Mouse (Mus musculus): ENCODE measurements around the gene Slc25a14. TPM values are rescaled to one million over a fixed set of nuclear protein-coding genes. Genes with fewer than 3 reads are reported as not detected.

Slc25a14 gene
- total and polyA plus RNA-seq, 2 experiments, result 0.98 to 3.2 TPM

DNA sequence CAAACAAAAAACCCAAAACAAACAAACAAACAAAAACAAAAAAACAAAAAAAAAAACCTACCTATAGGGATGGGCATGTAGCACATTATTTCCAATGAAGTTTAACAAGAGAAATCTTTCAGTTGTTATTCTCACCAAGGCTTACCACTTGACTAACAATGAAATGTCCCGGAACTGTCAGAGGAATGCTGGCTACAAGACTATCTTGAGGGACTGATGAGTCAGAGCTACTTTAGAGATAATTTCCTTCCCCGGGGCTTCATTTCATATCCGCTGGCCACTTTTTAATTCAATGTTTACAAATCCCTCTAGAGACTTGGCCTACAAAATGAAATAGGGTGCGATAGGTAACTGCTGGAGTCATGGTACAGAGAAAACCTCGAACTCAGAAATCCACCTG, 26.3 kb upstream of the Slc25a14 start:
- H3K79me2 ChIP-seq (ENCODE audit: control insufficient read depth, insufficient read depth, low read length), result no peaks in the 10 kb centered on the region
- 84% methylated on average over 5 of the region's 5 CpGs for WGBS
- no peak overlapping the region for H3K9ac ChIP-seq (ENCODE audit: low read depth, low read length)
- no peak for TF ChIP-seq CTCF (IDR thresholded peaks at IDR 0.05; ENCODE audit: low read depth, low read length)
- no peak for TF ChIP-seq POLR2A (IDR thresholded peaks at IDR 0.05; ENCODE audit: extremely low read depth, insufficient read depth, low read length)
- H3K4me3 ChIP-seq (ENCODE audit: insufficient read depth, low read depth, low read length), result no peak overlapping the region
- no peak for DNase-seq (ENCODE audit: extremely low read depth, low read depth, low spot score)
- H3K36me3 ChIP-seq (ENCODE audit: control insufficient read depth, insufficient read depth, low read length), result no peaks in the 10 kb centered on the region
- H3K27ac ChIP-seq (replicated peaks; ENCODE audit: insufficient read depth, low read depth, low read length), result no peak overlapping the region
- no peaks in the 10 kb centered on the region for H3K27me3 ChIP-seq (ENCODE audit: control insufficient read depth, insufficient read depth, low read length)
- H3K4me1 ChIP-seq (ENCODE audit: control insufficient read depth, insufficient read depth, low read length), result no peaks in the 10 kb centered on the region; the same call in 1 of the 2 replicates

DNA sequence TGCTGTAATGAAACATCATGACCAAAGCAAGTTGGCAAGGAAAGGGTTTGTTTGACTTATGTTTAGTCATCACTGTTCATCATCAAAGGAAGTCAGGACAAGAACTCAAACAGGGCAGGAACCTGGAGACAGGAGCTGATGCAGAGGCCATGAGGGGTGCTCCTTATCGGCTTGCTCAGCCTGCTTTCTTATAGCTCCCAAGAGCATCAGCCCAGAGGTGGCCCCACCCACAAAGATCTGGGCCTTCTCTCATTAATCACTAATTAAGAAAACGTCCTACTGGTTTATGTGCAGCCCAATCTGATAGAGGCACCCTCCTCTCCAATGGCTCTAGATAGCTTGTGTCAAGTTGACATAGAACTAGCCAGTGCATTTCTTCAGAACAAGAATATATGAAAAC, 18.3 kb upstream of the Slc25a14 start:
- Histone ChIP-seq H3K36me3 (ENCODE audit: control insufficient read depth, insufficient read depth, low read length) (no peaks in the 10 kb centered on the region), H3K9ac (ENCODE audit: low read depth, low read length) (no peak overlapping the region), H3K4me3 (ENCODE audit: insufficient read depth, low read depth, low read length) (no peak overlapping the region), H3K4me1 (ENCODE audit: control insufficient read depth, insufficient read depth, low read length) (no peaks in the 10 kb centered on the region), H3K79me2 (ENCODE audit: control insufficient read depth, insufficient read depth, low read length) (no peaks in the 10 kb centered on the region), H3K27me3 (ENCODE audit: control insufficient read depth, insufficient read depth, low read length) (no peaks in the 10 kb centered on the region), H3K27ac (replicated peaks; ENCODE audit: insufficient read depth, low read depth, low read length) (no peak overlapping the region)
- no peak for DNase-seq (ENCODE audit: extremely low read depth, low read depth, low spot score)
- WGBS, result 71% methylated on average over 2 of the region's 2 CpGs
- TF ChIP-seq POLR2A (IDR thresholded peaks at IDR 0.05; ENCODE audit: extremely low read depth, insufficient read depth, low read length), result no peak
- no peak for TF ChIP-seq CTCF (IDR thresholded peaks at IDR 0.05; ENCODE audit: low read depth, low read length)

DNA sequence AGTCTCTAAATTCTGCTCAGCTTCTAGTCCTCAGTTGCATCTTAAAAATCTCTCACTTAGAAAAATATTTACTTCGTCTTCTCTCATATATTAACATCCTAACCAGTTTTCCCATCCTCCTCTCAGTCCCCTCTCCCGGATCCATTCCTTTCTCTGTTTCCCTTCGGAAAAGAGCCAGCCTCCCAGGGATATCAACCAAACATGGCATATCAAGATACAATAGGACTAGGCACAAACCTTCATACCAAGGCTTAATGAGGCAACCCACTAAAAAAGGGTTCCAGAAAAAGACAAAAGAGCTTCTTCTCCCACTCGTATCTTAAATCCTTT, 199 bp upstream of the Slc25a14 start:
- no peaks in the 10 kb centered on the region for H3K79me2 ChIP-seq (ENCODE audit: control insufficient read depth, insufficient read depth, low read length)
- TF ChIP-seq CTCF (IDR thresholded peaks at IDR 0.05; ENCODE audit: low read depth, low read length), result no peak
- TF ChIP-seq POLR2A (IDR thresholded peaks at IDR 0.05; ENCODE audit: extremely low read depth, insufficient read depth, low read length), result no peak
- 1% methylated on average over 4 of the region's 4 CpGs for WGBS
- no peaks in the 10 kb centered on the region for H3K27me3 ChIP-seq (ENCODE audit: control insufficient read depth, insufficient read depth, low read length)
- H3K27ac ChIP-seq (replicated peaks; ENCODE audit: insufficient read depth, low read depth, low read length), result no peak overlapping the region
- DNase-seq (ENCODE audit: extremely low read depth, low read depth, low spot score), result no peak
- no peak overlapping the region for H3K9ac ChIP-seq (ENCODE audit: low read depth, low read length)
- H3K4me3 ChIP-seq (ENCODE audit: insufficient read depth, low read depth, low read length), result peak overlapping the region; percentile 48
- H3K4me1 ChIP-seq (ENCODE audit: control insufficient read depth, insufficient read depth, low read length), result no peaks in the 10 kb centered on the region; the same call in 1 of the 2 replicates
- no peaks in the 10 kb centered on the region for H3K36me3 ChIP-seq (ENCODE audit: control insufficient read depth, insufficient read depth, low read length)

DNA sequence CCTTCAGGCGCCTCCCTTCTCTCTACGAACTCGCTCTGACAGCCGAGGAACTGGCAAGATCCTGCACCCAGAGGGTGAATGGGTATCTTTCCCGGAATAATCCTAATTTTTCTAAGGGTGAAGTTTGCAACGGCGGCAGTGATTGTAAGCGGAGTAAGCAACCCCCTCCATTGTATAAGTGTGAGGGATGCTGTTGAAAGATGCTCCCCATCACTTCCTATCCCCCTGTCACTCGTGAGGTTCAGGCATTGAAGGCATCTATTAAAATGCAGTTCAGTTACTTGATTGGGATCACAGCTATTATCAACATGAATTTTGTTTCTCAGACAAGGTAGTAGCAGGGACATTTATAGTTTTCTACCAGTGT, 824 bp downstream of the Slc25a14 start:
- TF ChIP-seq POLR2A (IDR thresholded peaks at IDR 0.05; ENCODE audit: extremely low read depth, insufficient read depth, low read length), result no peak
- TF ChIP-seq CTCF (IDR thresholded peaks at IDR 0.05; ENCODE audit: low read depth, low read length), result no peak
- H3K4me1 ChIP-seq (ENCODE audit: control insufficient read depth, insufficient read depth, low read length), result no peaks in the 10 kb centered on the region; the same call in 1 of the 2 replicates
- H3K4me3 ChIP-seq (ENCODE audit: insufficient read depth, low read depth, low read length), result peak overlapping the region; percentile 94
- peak overlapping the region; percentile 71 for H3K9ac ChIP-seq (ENCODE audit: low read depth, low read length)
- no peak overlapping the region for H3K27ac ChIP-seq (replicated peaks; ENCODE audit: insufficient read depth, low read depth, low read length)
- DNase-seq (ENCODE audit: extremely low read depth, low read depth, low spot score), result no peak
- no peaks in the 10 kb centered on the region for H3K79me2 ChIP-seq (ENCODE audit: control insufficient read depth, insufficient read depth, low read length)
- WGBS, result 0% methylated on average over 7 of the region's 9 CpGs
- H3K27me3 ChIP-seq (ENCODE audit: control insufficient read depth, insufficient read depth, low read length), result no peaks in the 10 kb centered on the region
- H3K36me3 ChIP-seq (ENCODE audit: control insufficient read depth, insufficient read depth, low read length), result no peaks in the 10 kb centered on the region

DNA sequence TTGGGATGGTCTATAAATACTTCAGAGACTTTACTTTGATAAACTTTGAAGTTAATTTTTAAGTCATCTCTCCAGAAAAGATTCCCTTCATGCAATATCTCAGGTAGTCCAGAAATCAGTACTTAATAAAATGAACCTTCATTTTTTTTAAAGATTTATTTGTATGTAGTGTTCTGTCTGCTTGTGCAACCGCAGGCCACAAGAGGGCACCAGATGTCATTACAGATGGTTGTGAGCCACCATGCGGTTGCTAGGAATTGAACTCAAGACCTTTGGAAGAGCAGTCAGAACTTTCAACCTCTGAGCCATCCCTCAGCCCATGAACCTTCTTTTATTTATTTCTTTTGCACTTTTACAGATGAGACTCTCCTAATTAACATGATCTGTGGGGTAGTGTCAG, 13.8 kb downstream of the Slc25a14 start:
- Histone ChIP-seq H3K36me3 (ENCODE audit: control insufficient read depth, insufficient read depth, low read length) (no peaks in the 10 kb centered on the region; the same call in 1 of the 2 replicates), H3K9ac (ENCODE audit: low read depth, low read length) (no peak overlapping the region), H3K4me3 (ENCODE audit: insufficient read depth, low read depth, low read length) (no peak overlapping the region), H3K4me1 (ENCODE audit: control insufficient read depth, insufficient read depth, low read length) (no peaks in the 10 kb centered on the region), H3K27me3 (ENCODE audit: control insufficient read depth, insufficient read depth, low read length) (no peaks in the 10 kb centered on the region), H3K79me2 (ENCODE audit: control insufficient read depth, insufficient read depth, low read length) (no peaks in the 10 kb centered on the region), H3K27ac (replicated peaks; ENCODE audit: insufficient read depth, low read depth, low read length) (no peak overlapping the region)
- TF ChIP-seq CTCF (IDR thresholded peaks at IDR 0.05; ENCODE audit: low read depth, low read length) (0 out of 2 replicates have a peak, but pooled peaks have one; percentile 5), POLR2A (IDR thresholded peaks at IDR 0.05; ENCODE audit: extremely low read depth, insufficient read depth, low read length) (no peak)
- DNase-seq (ENCODE audit: extremely low read depth, low read depth, low spot score), result no peak
- 71% methylated on average over 2 of the region's 2 CpGs for WGBS

DNA sequence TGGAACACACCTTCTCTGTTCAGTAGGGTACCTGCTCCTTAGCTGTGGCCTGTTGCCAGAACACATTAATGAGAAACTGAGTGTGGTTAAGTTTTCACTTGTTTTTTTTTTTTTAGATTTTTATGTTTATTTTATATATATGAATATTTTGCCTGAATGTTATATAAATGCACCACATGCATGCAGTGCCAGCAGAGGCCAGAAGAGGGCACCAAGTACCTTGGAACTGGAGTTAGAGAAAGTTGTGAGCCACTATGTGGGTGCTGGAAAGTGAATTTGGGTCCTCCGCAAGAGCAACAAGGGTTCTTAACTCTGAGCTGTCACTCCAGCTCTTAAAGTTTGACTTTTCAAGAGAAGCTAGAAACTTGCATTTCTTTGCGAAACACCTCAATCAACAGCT, 20.9 kb downstream of the Slc25a14 start:
- Histone ChIP-seq H3K27ac (replicated peaks; ENCODE audit: insufficient read depth, low read depth, low read length) (no peak overlapping the region), H3K4me1 (ENCODE audit: control insufficient read depth, insufficient read depth, low read length) (no peaks in the 10 kb centered on the region), H3K36me3 (ENCODE audit: control insufficient read depth, insufficient read depth, low read length) (no peaks in the 10 kb centered on the region; the same call in 1 of the 2 replicates), H3K4me3 (ENCODE audit: insufficient read depth, low read depth, low read length) (no peak overlapping the region), H3K79me2 (ENCODE audit: control insufficient read depth, insufficient read depth, low read length) (no peaks in the 10 kb centered on the region), H3K27me3 (ENCODE audit: control insufficient read depth, insufficient read depth, low read length) (no peaks in the 10 kb centered on the region), H3K9ac (ENCODE audit: low read depth, low read length) (no peak overlapping the region)
- peak; percentile 13 for DNase-seq (ENCODE audit: extremely low read depth, low read depth, low spot score)
- TF ChIP-seq POLR2A (IDR thresholded peaks at IDR 0.05; ENCODE audit: extremely low read depth, insufficient read depth, low read length) (no peak), CTCF (IDR thresholded peaks at IDR 0.05; ENCODE audit: low read depth, low read length) (peak; percentile 54; the same call in 1 of the 2 replicates)
- WGBS, result 100% methylated on average over 2 of the region's 2 CpGs

Measured in liver, adult 2 months (tissue).